ENCODE assay signal across 12 mouse cellular contexts in genomic region chr9:119537823-119538222, GRCm38 (mm10). TPM values are rescaled to one million over a fixed set of nuclear protein-coding genes. Genes with fewer than 3 reads are reported as not detected.
DNase-seq lines count a peak whose midpoint lies in the region; ATAC-seq lines count a peak whose summit lies in the region.
"Had no signal": no experiment of that assay in that cellular context is flagged by ENCODE, and none has a peak within 500 bp of the region (broad histone marks: within the 10 kb centered on the region; RNA-seq: fewer than 3 reads in every experiment).

No protein-coding gene starts in this region.

- no peak overlapping the region for H3K4me2 ChIP-seq in hindbrain, embryonic 13.5 days
- H3K4me2 ChIP-seq in midbrain, embryonic 16.5 days (ENCODE audit: low read length): no peak overlapping the region
- H3K4me2 ChIP-seq: embryonic facial prominence, embryonic 13.5 days; heart, embryonic 15.5 days had no signal

- peak; percentile 31; the same call in 1 of the 2 replicates for ATAC-seq in cerebellum, adult (ENCODE audit: insufficient number of reproducible peaks, low FRiP score, low TSS enrichment)
- ATAC-seq in hindbrain, embryonic 13.5 days (ENCODE audit: low FRiP score): peak; percentile 63; the same call in 1 of the 2 replicates
- peak; percentile 36; the same call in 1 of the 2 replicates for ATAC-seq in midbrain, embryonic 16.5 days

- 65% methylated on average over 4 of the region's 4 CpGs for WGBS in hindbrain, embryonic 13.5 days
- WGBS in hindbrain, embryonic 10.5 days: 79% methylated on average over 4 of the region's 4 CpGs
- WGBS in midbrain, embryonic 16.5 days: 57% methylated on average over 4 of the region's 4 CpGs

- peaks cover 10% of the 10 kb centered on the region for H3K4me1 ChIP-seq in hindbrain, embryonic 13.5 days (replicated peaks)
- H3K4me1 ChIP-seq in hindbrain, embryonic 10.5 days (replicated peaks): peaks cover 12% of the 10 kb centered on the region; the same call in 1 of the 2 replicates
- H3K4me1 ChIP-seq in midbrain, embryonic 16.5 days (ENCODE audit: control insufficient read depth, insufficient read depth, low read length): no peaks in the 10 kb centered on the region

- H3K4me3 ChIP-seq in hindbrain, embryonic 13.5 days: no peak overlapping the region
- no peak overlapping the region for H3K4me3 ChIP-seq in hindbrain, embryonic 10.5 days
- H3K4me3 ChIP-seq in midbrain, embryonic 16.5 days (ENCODE audit: low read depth, low read length): no peak overlapping the region
- H3K4me3 ChIP-seq: embryonic facial prominence, embryonic 13.5 days; heart, embryonic 15.5 days had no signal

- H3K9ac ChIP-seq in hindbrain, embryonic 13.5 days: no peak overlapping the region
- H3K9ac ChIP-seq in midbrain, embryonic 16.5 days (ENCODE audit: low read depth, low read length): no peak overlapping the region
- H3K9ac ChIP-seq: embryonic facial prominence, embryonic 13.5 days; heart, embryonic 15.5 days had no signal

- no peaks in the 10 kb centered on the region for H3K36me3 ChIP-seq in hindbrain, embryonic 13.5 days
- H3K36me3 ChIP-seq in hindbrain, embryonic 10.5 days: no peaks in the 10 kb centered on the region
- no peaks in the 10 kb centered on the region for H3K36me3 ChIP-seq in midbrain, embryonic 16.5 days (ENCODE audit: control insufficient read depth, insufficient read depth, low read length)
- H3K36me3 ChIP-seq: embryonic facial prominence, embryonic 13.5 days had no signal

- H3K27me3 ChIP-seq in hindbrain, embryonic 13.5 days: peaks cover 24% of the 10 kb centered on the region
- peaks cover 98% of the 10 kb centered on the region for H3K27me3 ChIP-seq in hindbrain, embryonic 10.5 days (ENCODE audit: insufficient read depth, poor library complexity, severe bottlenecking)
- H3K27me3 ChIP-seq in midbrain, embryonic 16.5 days (ENCODE audit: control insufficient read depth, insufficient read depth, low read depth, low read length): peaks cover 92% of the 10 kb centered on the region

- H3K27ac ChIP-seq in hindbrain, embryonic 13.5 days: no peak overlapping the region
- no peak overlapping the region for H3K27ac ChIP-seq in hindbrain, embryonic 10.5 days
- H3K27ac ChIP-seq in midbrain, embryonic 16.5 days (ENCODE audit: low read length): no peak overlapping the region
- H3K27ac ChIP-seq: embryonic facial prominence, embryonic 13.5 days; heart, embryonic 15.5 days; macrophage had no signal

- no peaks in the 10 kb centered on the region for H3K9me3 ChIP-seq in hindbrain, embryonic 13.5 days
- no peaks in the 10 kb centered on the region for H3K9me3 ChIP-seq in hindbrain, embryonic 10.5 days
- H3K9me3 ChIP-seq in midbrain, embryonic 16.5 days (replicated peaks; ENCODE audit: control insufficient read depth, low read length, poor library complexity, severe bottlenecking): no peaks in the 10 kb centered on the region
- H3K9me3 ChIP-seq: embryonic facial prominence, embryonic 13.5 days; heart, embryonic 15.5 days had no signal

- DNase-seq in cerebellum, adult 9-10 months: no peak
- no peak for DNase-seq in hindbrain, embryonic 10.5 days (ENCODE audit: low spot score)
- DNase-seq in right cerebral cortex, postnatal 10 days (ENCODE audit: low spot score in 2 of 2): peak; percentile 42 to 68
- DNase-seq in right cerebral cortex, adult 2 months (ENCODE audit: low spot score in 2 of 2): no peak
- no peak for DNase-seq in urinary bladder, postnatal 36 days (ENCODE audit: low spot score in 2 of 2)
- DNase-seq: kidney, adult 8-10 months had no signal

RNA-seq across cellular contexts. Expression of gene Scn5a, which starts 41.0 kb away (rescaled TPM):
- polyA plus RNA-seq in hindbrain, embryonic 13.5 days (2015; fragmentation: Nextera tagmentation; extraction: Ambion mirVana): 0.25 and 0.32 TPM in 2 replicates
- 0.55 and 0.93 TPM in 2 replicates for polyA plus RNA-seq in hindbrain, embryonic 10.5 days (2016; fragmentation: Nextera tagmentation; extraction: Ambion mirVana)
- polyA plus RNA-seq in midbrain, embryonic 16.5 days (2015; fragmentation: Nextera tagmentation; extraction: Ambion mirVana): 0.29 and 0.40 TPM in 2 replicates
- polyA plus RNA-seq: macrophage had no signal

Comparison
In these comparisons a context has a peak if more than half of its experiments do, and no peak if none do; other contexts are left out.
1. DNase-seq: peak in right cerebral cortex, postnatal 10 days (2 of 2); none in cerebellum, adult 9-10 months (single experiment), hindbrain, embryonic 10.5 days (single experiment), right cerebral cortex, adult 2 months (0 of 2) and urinary bladder, postnatal 36 days (0 of 2).
2. Peak in every context shown above with its lines, with median percentiles within 50 percentile points of each other: ATAC-seq.